Mouse (Mus musculus): ENCODE results near the gene Mef2c.

The Mef2c gene

GRCm38 (mm10) chr13:83607883-83608581 is 104.2 kb downstream of the Mef2c start:
- no peak for DNase-seq (ENCODE audit: extremely low spot score, low spot score)

GRCm38 (mm10) chr13:83608851-83609516 is 105.2 kb downstream of the Mef2c start:
- no peak for DNase-seq (ENCODE audit: extremely low spot score, low spot score)

GRCm38 (mm10) chr13:83609517-83609878 is 105.7 kb downstream of the Mef2c start:
- DNase-seq (ENCODE audit: extremely low spot score, low spot score): no peak

GRCm38 (mm10) chr13:83610124-83610523 is 106.3 kb downstream of the Mef2c start:
- no peak for DNase-seq (ENCODE audit: extremely low spot score, low spot score)

GRCm38 (mm10) chr13:83612195-83612594 is 108.4 kb downstream of the Mef2c start:
- DNase-seq (ENCODE audit: extremely low spot score, low spot score): no peak

- DNase-seq (ENCODE audit: extremely low spot score, low spot score): no peak
Measured at GRCm38 (mm10) chr13:83615875-83616274, 112.0 kb downstream of the Mef2c start.

- no peak for DNase-seq (ENCODE audit: extremely low spot score, low spot score)
Measured at GRCm38 (mm10) chr13:83624651-83625050, 120.8 kb downstream of the Mef2c start.

- no peak for DNase-seq (ENCODE audit: extremely low spot score, low spot score)
Measured at GRCm38 (mm10) chr13:83627429-83627828, 123.6 kb downstream of the Mef2c start.

- no peak for DNase-seq (ENCODE audit: extremely low spot score, low spot score)
Measured at GRCm38 (mm10) chr13:83628139-83628538, 124.3 kb downstream of the Mef2c start.

GRCm38 (mm10) chr13:83633155-83633554 is 129.3 kb downstream of the Mef2c start:
- DNase-seq (ENCODE audit: extremely low spot score, low spot score): no peak

- no peak for DNase-seq (ENCODE audit: extremely low spot score, low spot score)
Measured at GRCm38 (mm10) chr13:83635218-83635617, 131.4 kb downstream of the Mef2c start.

- no peak for DNase-seq (ENCODE audit: extremely low spot score, low spot score)
Measured at GRCm38 (mm10) chr13:83637666-83638065, 133.8 kb downstream of the Mef2c start.

GRCm38 (mm10) chr13:83638735-83639134 is 134.9 kb downstream of the Mef2c start:
- DNase-seq (ENCODE audit: extremely low spot score, low spot score): no peak

GRCm38 (mm10) chr13:83649051-83649450 is 145.2 kb downstream of the Mef2c start:
- DNase-seq (ENCODE audit: extremely low spot score, low spot score): no peak

- no peak for DNase-seq (ENCODE audit: extremely low spot score, low spot score)
Measured at GRCm38 (mm10) chr13:83649795-83650476, 146.1 kb downstream of the Mef2c start.

GRCm38 (mm10) chr13:83650807-83651206 is 147.0 kb downstream of the Mef2c start:
- no peak for DNase-seq (ENCODE audit: extremely low spot score, low spot score)

- no peak for DNase-seq (ENCODE audit: extremely low spot score, low spot score)
Measured at GRCm38 (mm10) chr13:83651941-83652548, 148.2 kb downstream of the Mef2c start.

GRCm38 (mm10) chr13:83652560-83652959 is 148.7 kb downstream of the Mef2c start:
- DNase-seq (ENCODE audit: extremely low spot score, low spot score): no peak

- peak; percentile 85 for DNase-seq (ENCODE audit: extremely low spot score, low spot score)
Measured at GRCm38 (mm10) chr13:83654889-83655769, 151.3 kb downstream of the Mef2c start.

- no peak for DNase-seq (ENCODE audit: extremely low spot score, low spot score)
Measured at GRCm38 (mm10) chr13:83656094-83656493, 152.3 kb downstream of the Mef2c start.

GRCm38 (mm10) chr13:83656773-83657172 is 152.9 kb downstream of the Mef2c start:
- no peak for DNase-seq (ENCODE audit: extremely low spot score, low spot score)

All from neural tube, embryonic 10.5 days (tissue).